Mouse (Mus musculus): ENCODE results near the gene Map2. TPM values are rescaled to one million over a fixed set of nuclear protein-coding genes. Genes with fewer than 3 reads are reported as not detected.
A peak's percentile ranks its signal among the peaks of the same experiment; 100 is the strongest.

Map2 gene
- polyA plus RNA-seq, 1 experiment from 2014 or later: 28.5 TPM

DNA sequence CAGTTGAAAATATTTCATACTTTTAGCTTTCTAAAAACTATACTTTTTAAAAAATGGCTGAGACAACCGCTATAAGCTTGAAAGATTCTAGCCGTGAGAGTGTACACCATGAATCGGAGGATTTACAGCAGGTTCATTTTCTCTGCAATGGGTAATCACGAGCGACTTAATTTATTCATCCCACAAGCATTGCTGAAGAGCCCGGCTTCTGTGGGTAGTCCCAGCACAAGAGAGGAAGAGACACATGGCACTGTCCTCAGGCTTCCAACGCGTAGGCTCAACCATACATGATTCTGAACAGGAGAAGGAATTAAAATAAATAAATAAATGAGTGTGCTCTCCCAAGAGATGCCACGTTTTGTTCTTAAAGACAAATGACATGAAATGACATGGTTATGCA lies 148.4 kb downstream of the Map2 start:
- H3K36me3 ChIP-seq: no peaks in the 10 kb centered on the region
- no peaks in the 10 kb centered on the region for H3K27me3 ChIP-seq
- 88% methylated on average over 9 of the region's 9 CpGs for WGBS
- H3K9ac ChIP-seq: no peak overlapping the region
- no peak overlapping the region for H3K4me3 ChIP-seq
- H3K9me3 ChIP-seq: no peaks in the 10 kb centered on the region
- peaks cover 11% of the 10 kb centered on the region; the same call in 1 of the 2 replicates for H3K4me1 ChIP-seq
- ATAC-seq (ENCODE audit: low FRiP score, low read depth): no peak
- no peak overlapping the region for H3K27ac ChIP-seq
- H3K4me2 ChIP-seq (replicated peaks): no peak overlapping the region

DNA sequence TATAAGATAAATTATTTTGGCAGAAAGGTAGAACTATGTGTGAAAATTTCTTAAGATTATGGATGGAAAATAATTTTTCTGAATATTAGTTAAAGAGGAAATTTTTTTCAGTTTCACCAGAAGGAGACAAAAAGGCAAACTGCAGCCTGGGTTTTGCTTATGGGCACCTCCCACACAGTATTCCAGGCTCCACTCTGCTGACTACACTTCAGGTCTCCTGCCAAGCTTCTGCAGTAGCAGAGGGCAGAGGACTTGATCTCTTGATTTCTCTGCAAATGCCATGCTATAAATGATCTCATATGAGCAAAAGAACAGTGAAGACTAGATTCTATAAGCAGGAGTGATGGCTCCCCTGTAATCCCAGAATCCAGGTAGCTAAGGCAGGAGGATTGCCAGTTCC lies 149.9 kb downstream of the Map2 start:
- ATAC-seq (ENCODE audit: low FRiP score, low read depth): no peak
- Histone ChIP-seq H3K9ac (no peak overlapping the region), H3K4me1 (peaks cover 20% of the 10 kb centered on the region), H3K36me3 (no peaks in the 10 kb centered on the region), H3K4me2 (replicated peaks) (no peak overlapping the region), H3K27me3 (no peaks in the 10 kb centered on the region), H3K27ac (no peak overlapping the region), H3K4me3 (no peak overlapping the region), H3K9me3 (no peaks in the 10 kb centered on the region)

DNA sequence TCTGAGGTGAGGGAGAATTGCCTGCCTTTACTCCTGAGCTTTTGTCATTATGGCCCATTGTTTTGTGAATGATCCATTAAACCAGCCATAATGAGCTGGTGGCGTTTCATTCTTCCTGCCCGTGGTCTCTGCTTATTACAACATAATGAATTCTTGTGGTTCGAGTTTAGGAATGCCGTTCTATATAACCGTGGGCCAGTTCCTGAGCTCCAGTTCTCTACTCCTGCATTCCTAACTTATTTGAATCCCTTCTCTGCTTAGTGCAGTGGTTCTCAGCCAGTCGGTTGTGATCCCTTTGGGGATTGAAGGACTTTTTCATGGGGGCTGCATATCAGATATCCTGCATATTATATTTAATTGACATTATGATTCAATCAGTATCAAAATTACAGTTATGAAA lies 153.9 kb downstream of the Map2 start:
- no peak overlapping the region for H3K27ac ChIP-seq
- H3K4me1 ChIP-seq: peaks cover 9% of the 10 kb centered on the region; the same call in 1 of the 2 replicates
- H3K9me3 ChIP-seq: no peaks in the 10 kb centered on the region
- H3K9ac ChIP-seq: no peak overlapping the region
- H3K4me2 ChIP-seq (replicated peaks): no peak overlapping the region
- WGBS: 17% methylated on average over 6 of the region's 6 CpGs
- H3K4me3 ChIP-seq: no peak overlapping the region
- H3K27me3 ChIP-seq: no peaks in the 10 kb centered on the region
- no peaks in the 10 kb centered on the region for H3K36me3 ChIP-seq
- peak; percentile 83 for ATAC-seq (ENCODE audit: low FRiP score, low read depth)

DNA sequence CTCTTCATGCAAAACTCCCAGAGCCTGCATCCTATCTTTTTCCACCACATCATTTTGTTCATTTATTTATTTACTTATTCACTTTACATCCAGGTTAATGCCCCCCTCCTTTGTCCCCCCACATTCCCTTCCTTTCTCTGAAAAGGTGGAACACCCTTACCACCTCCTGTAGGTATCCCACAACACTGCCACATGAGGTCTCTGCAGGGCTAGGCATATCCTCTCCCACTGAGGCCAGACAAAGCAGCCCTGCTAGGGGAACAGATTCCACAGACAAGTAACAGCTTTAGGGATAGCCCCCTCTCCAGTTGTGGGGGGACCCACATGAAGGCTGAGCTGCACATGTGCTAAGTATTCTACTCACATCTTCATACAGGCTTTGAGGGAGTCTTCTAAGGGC lies 154.5 kb downstream of the Map2 start:
- Histone ChIP-seq H3K36me3 (no peaks in the 10 kb centered on the region), H3K4me1 (peaks cover 9% of the 10 kb centered on the region; the same call in 1 of the 2 replicates), H3K27ac (no peak overlapping the region), H3K9me3 (no peaks in the 10 kb centered on the region), H3K4me2 (replicated peaks) (no peak overlapping the region), H3K9ac (no peak overlapping the region), H3K4me3 (no peak overlapping the region), H3K27me3 (no peaks in the 10 kb centered on the region)
- peak; percentile 40; the same call in 1 of the 2 replicates for ATAC-seq (ENCODE audit: low FRiP score, low read depth)

DNA sequence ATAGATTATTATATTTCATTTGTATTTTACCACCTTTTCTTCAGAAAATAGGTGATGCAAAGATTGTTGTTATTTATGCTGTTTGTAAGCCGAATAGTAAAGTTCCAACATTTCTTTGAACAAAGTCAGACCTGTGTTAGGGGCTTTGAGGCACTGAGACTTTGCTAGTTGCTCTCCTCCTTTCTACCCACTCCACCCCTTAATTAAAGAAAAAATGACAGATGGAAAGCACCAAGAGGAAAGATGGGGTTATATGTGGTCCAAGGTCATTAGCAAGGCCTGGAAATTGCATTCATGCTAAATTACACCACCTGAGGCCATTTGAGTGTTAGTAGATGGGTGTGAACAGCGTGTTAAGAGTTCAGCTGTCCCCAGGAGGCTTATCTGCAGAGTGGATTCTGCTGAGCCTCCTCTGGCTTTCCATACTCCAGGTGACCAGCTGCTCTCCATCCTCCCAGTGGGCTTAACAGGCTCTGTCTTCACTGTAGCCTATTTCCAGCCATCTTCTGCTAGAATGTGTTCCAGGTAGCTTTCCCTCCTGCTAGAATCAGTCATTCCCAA lies 160.7 kb downstream of the Map2 start:
- no peak overlapping the region for H3K9ac ChIP-seq
- H3K27me3 ChIP-seq: no peaks in the 10 kb centered on the region
- no peak overlapping the region for H3K4me2 ChIP-seq (replicated peaks)
- no peaks in the 10 kb centered on the region for H3K36me3 ChIP-seq
- no peaks in the 10 kb centered on the region for H3K9me3 ChIP-seq
- no peak overlapping the region for H3K4me3 ChIP-seq
- WGBS: 64% methylated on average over 2 of the region's 2 CpGs
- ATAC-seq (ENCODE audit: low FRiP score, low read depth): no peak
- no peak overlapping the region for H3K27ac ChIP-seq
- H3K4me1 ChIP-seq: no peaks in the 10 kb centered on the region

DNA sequence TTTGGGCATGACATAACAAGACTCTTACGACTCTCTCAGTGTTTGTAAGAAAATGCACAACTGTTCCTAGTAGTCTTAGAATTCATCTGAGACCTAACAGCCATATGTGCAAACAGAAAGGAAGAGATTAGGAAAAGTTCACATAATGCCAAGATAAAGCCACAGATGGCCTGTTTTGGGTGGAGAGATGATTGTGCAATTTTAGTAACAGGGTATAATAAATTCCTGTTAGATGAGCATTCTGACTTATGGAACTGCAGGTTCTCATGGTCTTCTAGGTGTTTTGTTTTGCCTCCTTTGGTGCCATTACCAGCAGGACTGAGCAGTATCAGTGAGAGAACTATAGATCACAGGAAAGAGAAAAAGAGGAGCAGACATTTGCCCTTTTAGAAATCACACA lies 164.1 kb downstream of the Map2 start:
- no peak overlapping the region for H3K4me3 ChIP-seq
- no peak for ATAC-seq (ENCODE audit: low FRiP score, low read depth)
- 71% methylated on average over 1 of the region's 1 CpGs for WGBS

DNA sequence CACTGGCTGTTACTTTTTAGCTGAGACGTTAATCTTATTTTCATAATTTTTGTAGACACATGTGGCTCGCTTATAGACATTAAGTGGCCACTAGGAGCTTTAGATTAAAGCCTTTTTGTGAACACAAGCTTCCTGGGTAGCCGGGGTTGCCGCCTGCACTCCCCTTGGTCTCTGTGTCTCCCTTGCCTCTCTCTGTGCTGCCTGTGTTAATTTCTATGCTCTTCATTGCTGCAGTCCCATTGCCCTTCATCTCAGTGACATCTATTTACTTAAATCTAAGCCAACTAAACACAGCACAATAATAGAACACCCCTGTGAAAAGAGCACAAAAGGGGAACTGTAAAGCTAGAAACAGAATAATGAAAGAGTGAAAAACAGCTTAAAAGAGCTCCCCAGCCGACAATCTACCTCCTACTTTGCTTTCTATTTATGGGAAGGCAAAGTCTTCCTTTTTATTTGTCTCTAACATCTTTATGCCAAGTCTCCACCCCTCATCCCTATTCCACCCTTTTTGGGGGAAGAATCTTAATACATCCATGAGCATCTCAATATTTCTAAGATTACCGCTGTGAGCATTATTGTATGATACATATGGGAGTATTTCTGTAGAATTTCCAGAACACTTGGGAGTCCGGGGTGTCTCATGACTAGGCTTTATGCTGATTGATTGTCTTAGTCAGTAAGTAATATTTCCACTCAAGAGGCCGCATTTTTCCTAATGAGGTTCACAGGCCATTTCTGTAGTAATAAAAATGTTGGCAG lies 173.5 kb downstream of the Map2 start:
- H3K4me1 ChIP-seq: peaks cover 16% of the 10 kb centered on the region
- no peaks in the 10 kb centered on the region for H3K36me3 ChIP-seq
- no peaks in the 10 kb centered on the region for H3K27me3 ChIP-seq
- H3K4me3 ChIP-seq: no peak overlapping the region
- H3K27ac ChIP-seq: no peak overlapping the region
- H3K9me3 ChIP-seq: no peaks in the 10 kb centered on the region
- 40% methylated on average over 8 of the region's 8 CpGs for WGBS
- H3K9ac ChIP-seq: no peak overlapping the region
- no peak overlapping the region for H3K4me2 ChIP-seq (replicated peaks)
- ATAC-seq (ENCODE audit: low FRiP score, low read depth): peak; percentile 69; the same call in 1 of the 2 replicates

More for the DNA sequence above, 164.1 kb downstream of the Map2 start:
- H3K9me3 ChIP-seq: no peaks in the 10 kb centered on the region
- H3K9ac ChIP-seq: no peak overlapping the region
- H3K27me3 ChIP-seq: no peaks in the 10 kb centered on the region
- no peak overlapping the region for H3K27ac ChIP-seq
- no peaks in the 10 kb centered on the region for H3K36me3 ChIP-seq
- H3K4me2 ChIP-seq (replicated peaks): no peak overlapping the region
- H3K4me1 ChIP-seq: no peaks in the 10 kb centered on the region

DNA sequence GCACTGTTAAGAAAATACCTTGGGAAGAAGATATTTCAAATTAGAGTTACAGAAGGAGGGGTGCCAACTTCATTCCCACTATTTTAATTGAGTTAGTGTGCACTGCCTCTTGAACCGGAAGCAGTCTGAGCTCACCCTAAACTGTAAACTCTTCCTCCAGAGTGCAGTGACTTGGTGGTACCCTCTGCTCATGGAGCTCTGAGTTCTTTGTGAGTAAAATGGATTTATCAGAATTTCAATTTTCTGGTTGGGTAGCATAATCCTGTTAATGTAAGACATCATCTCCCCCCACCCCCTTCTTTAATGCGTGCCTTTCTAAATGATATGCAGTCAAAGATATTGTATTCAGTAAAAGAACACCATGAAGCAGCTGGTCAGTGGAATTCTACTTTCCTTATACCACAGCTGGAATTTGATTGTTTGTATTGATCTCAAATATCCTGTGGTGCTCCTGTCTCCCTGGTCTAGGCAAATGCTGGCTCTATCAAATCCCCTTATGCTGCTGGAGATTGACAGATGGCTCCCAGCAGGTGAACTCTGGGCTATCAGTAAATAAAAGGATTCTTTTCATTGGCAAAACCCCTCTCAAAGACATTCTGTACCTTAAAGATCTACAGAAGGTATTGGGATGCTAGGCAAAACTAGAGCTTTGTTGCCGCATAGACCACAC lies 174.2 kb downstream of the Map2 start:
- Histone ChIP-seq H3K36me3 (no peaks in the 10 kb centered on the region), H3K4me1 (peaks cover 16% of the 10 kb centered on the region), H3K27ac (no peak overlapping the region), H3K4me2 (replicated peaks) (no peak overlapping the region), H3K9ac (no peak overlapping the region), H3K9me3 (no peaks in the 10 kb centered on the region), H3K4me3 (no peak overlapping the region), H3K27me3 (no peaks in the 10 kb centered on the region)
- peak; percentile 48; the same call in 1 of the 2 replicates for ATAC-seq (ENCODE audit: low FRiP score, low read depth)
- whole genome bisulfite sequencing: 64% methylated on average over 3 of the region's 3 CpGs

DNA sequence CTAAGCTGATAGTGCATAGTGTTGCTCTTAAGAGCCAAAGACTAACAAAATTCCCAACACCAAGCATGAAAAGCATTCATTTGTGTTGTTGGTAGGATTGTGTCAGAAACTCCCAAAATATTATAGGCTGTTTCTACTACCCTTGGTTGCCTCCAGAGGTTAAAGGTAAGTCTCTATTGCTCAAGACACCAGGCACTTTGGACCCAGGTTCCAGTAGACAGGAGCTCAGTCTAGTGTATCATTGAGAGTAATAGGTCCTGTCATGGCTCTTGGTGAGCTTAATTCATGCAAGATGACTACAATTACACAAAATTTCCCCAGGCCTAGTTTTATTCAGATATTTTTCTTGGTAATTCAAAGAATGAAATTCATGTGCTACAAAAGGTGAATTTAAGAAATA lies 176.3 kb downstream of the Map2 start:
- Histone ChIP-seq H3K9me3 (no peaks in the 10 kb centered on the region), H3K4me3 (no peak overlapping the region), H3K27me3 (no peaks in the 10 kb centered on the region), H3K27ac (no peak overlapping the region), H3K4me2 (replicated peaks) (no peak overlapping the region), H3K36me3 (no peaks in the 10 kb centered on the region), H3K9ac (no peak overlapping the region), H3K4me1 (peaks cover 16% of the 10 kb centered on the region)
- no peak for ATAC-seq (ENCODE audit: low FRiP score, low read depth)

DNA sequence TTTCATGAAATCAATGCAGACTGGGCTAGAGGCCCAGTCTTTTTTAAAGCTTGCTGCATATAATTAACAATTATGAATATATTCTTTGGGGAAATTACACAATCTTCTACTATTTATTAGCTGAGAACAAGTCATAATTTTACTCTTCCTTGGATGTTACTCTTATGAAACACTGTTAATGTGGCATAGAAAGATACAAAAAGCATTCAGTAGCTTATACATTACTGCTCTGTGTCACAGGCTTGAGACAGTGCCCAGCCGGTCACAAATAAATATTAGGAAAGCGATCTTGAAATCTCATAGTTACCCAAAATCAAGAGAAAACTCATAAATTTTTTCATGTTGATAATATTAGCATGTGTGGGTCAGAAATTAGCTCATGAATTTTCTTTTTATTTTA lies 186.7 kb downstream of the Map2 start:
- WGBS: 76% methylated on average over 2 of the region's 2 CpGs
- no peak for ATAC-seq (ENCODE audit: low FRiP score, low read depth)
- Histone ChIP-seq H3K4me2 (replicated peaks) (no peak overlapping the region), H3K27ac (no peak overlapping the region), H3K4me3 (no peak overlapping the region), H3K27me3 (no peaks in the 10 kb centered on the region), H3K4me1 (peaks cover 9% of the 10 kb centered on the region), H3K9me3 (no peaks in the 10 kb centered on the region), H3K36me3 (no peaks in the 10 kb centered on the region), H3K9ac (no peak overlapping the region)

DNA sequence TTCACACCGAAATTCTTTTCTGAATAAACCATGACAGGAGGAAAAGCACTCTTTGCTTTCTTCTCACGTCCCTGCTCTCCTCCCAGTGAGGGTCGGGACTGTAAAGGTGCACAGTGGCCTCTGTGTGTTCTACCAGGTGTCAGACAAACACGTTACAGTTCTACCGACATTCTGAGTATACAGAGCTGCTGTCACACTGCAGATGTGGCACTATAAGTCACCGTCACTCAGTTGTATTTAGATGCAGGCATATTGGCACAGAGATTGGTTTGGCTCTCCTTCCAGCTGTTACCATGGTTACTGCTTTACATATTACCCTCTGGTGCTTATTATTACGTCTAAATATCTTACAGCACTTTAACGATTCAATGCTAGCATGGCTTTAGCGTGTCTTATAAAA lies 188.2 kb downstream of the Map2 start:
- WGBS: 62% methylated on average over 9 of the region's 9 CpGs
- Histone ChIP-seq H3K4me1 (peaks cover 9% of the 10 kb centered on the region), H3K27me3 (no peaks in the 10 kb centered on the region), H3K36me3 (no peaks in the 10 kb centered on the region), H3K4me3 (no peak overlapping the region), H3K27ac (no peak overlapping the region), H3K4me2 (replicated peaks) (no peak overlapping the region), H3K9ac (no peak overlapping the region), H3K9me3 (no peaks in the 10 kb centered on the region)
- peak; percentile 11; the same call in 1 of the 2 replicates for ATAC-seq (ENCODE audit: low FRiP score, low read depth)

DNA sequence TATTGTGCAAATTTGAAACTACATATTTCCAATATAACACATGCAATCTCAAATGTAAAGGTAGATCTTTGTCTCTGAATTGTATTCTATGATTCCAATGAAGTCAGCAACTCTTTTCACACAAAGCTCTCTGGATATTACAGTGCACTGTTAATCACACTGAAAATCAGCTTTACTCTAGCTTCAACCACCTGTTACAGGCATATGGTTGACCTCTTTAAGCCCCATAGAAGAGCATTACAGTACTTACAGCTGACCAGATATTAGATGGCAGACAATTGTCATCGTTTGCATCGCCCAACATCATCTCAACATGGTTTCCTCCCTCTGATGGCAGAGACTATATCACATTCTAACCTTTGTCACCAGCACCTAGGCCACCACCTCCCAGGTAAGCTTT lies 189.3 kb downstream of the Map2 start:
- Histone ChIP-seq H3K27me3 (no peaks in the 10 kb centered on the region), H3K9ac (no peak overlapping the region), H3K4me3 (no peak overlapping the region), H3K27ac (no peak overlapping the region), H3K4me1 (peaks cover 9% of the 10 kb centered on the region), H3K36me3 (no peaks in the 10 kb centered on the region), H3K9me3 (no peaks in the 10 kb centered on the region), H3K4me2 (replicated peaks) (no peak overlapping the region)
- ATAC-seq (ENCODE audit: low FRiP score, low read depth): no peak
- WGBS: 86% methylated on average over 2 of the region's 2 CpGs
